Mouse (Mus musculus) lung, embryonic 16.5 days (tissue): ENCODE results near the gene Tmc6. TPM values are rescaled to one million over a fixed set of nuclear protein-coding genes. Genes with fewer than 3 reads are reported as not detected.
A peak's percentile ranks its signal among the peaks of the same experiment; 100 is the strongest.
"Not testable (repeated sequence)": the region's sequence is repeated elsewhere in the genome, so short reads cannot be mapped to it uniquely, and the experiment has no call there.

Experiments used
- ATAC-seq: fragments of 200-750 bp; cut with Nextera tagmentation; 2 replicates; pipeline ENCODE4 v1.8.0; 2017; ENCODE audit warnings: low read depth, mild to moderate bottlenecking, moderate library complexity
- H3K27ac ChIP-seq: fragments of 300-500 bp; sonication (generic); 2 replicates; pipeline ENCODE4 v1.5.1; 2014; ENCODE audit warnings: mild to moderate bottlenecking, control low read depth, low read length
- H3K27me3 ChIP-seq: fragments of 300-500 bp; sonication (generic); 2 replicates; pipeline ENCODE4 v1.6.1; 2014; ENCODE audit warnings: low read depth, low read length, mixed read lengths; ENCODE audit not compliant: control insufficient read depth, insufficient read depth
- H3K36me3 ChIP-seq: fragments of 300-500 bp; sonication (generic); 2 replicates; pipeline ENCODE4 v1.6.1; 2014; ENCODE audit warnings: low read length; ENCODE audit not compliant: control insufficient read depth, insufficient read depth
- H3K4me1 ChIP-seq: fragments of 300-500 bp; sonication (generic); replicated peaks from 2 replicates; pipeline ENCODE4 v1.6.1; 2014; ENCODE audit warnings: low read length, mixed read lengths; ENCODE audit not compliant: control insufficient read depth, insufficient read depth
- H3K4me2 ChIP-seq: fragments of 300-500 bp; sonication (generic); 2 replicates; pipeline ENCODE4 v1.6.1; 2014; ENCODE audit warnings: low read depth, low read length, control low read depth
- H3K4me3 ChIP-seq: fragments of 300-500 bp; sonication (generic); 2 replicates; pipeline ENCODE4 v1.5.1; 2014; ENCODE audit warnings: mild to moderate bottlenecking, low read length, control low read depth
- H3K9ac ChIP-seq: fragments of 300-500 bp; sonication (generic); 2 replicates; pipeline ENCODE4 v1.6.1; 2014; ENCODE audit warnings: low read length, control low read depth
- H3K9me3 ChIP-seq: fragments of 300-500 bp; sonication (generic); 2 replicates; pipeline ENCODE4 v1.6.1; 2016; ENCODE audit warnings: low read length; ENCODE audit not compliant: control insufficient read depth
- WGBS: fragments of 180-500 bp; shearing (Covaris S2); extraction: QIAGEN DNeasy Blood & Tissue Kit; methylation state at CpG from one replicate; pipeline ENCODE4 v1.1.7; 2014; 5-methylcytosine and 5-hydroxymethylcytosine counted together
- polyA plus RNA-seq: library from polyadenylated mRNA; unstranded; fragments of >200 nt; fragmentation: Nextera tagmentation; extraction: Ambion mirVana; gene quantifications from 2 replicates; pipeline ENCODE4 v1.2.1, GENCODE M21; 2015

Tmc6 gene
- polyA plus RNA-seq, 1 experiment from 2014 or later: 23.6 TPM

DNA sequence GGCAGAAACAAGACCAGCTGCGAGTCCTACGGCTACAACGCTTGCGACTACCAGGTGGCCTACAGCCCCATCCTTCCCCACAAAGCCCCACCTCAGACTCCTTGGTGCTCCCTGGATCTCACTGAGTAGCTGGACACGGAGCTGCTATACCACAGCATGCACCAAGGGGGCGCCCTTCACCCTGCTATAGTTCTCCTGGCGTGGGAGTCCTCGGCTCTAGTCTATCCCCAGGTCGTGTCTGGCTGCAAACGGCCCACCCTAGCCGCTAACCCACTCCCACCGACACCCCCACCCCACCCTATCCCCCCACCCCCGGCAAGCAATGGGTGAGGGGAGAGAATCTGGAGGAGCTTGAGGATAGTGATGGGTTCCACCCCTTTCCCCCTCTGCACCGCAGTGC is 8.3 kb upstream of the Tmc6 start:
- H3K9ac ChIP-seq: 0 out of 2 replicates have a peak overlapping the region, but pooled peaks have one; percentile 30
- H3K9me3 ChIP-seq: no peaks in the 10 kb centered on the region
- no peak overlapping the region for H3K27ac ChIP-seq
- peak; percentile 21; the same call in 1 of the 2 replicates for ATAC-seq
- H3K4me2 ChIP-seq: peak overlapping the region; percentile 56
- no peaks in the 10 kb centered on the region for H3K27me3 ChIP-seq
- no peaks in the 10 kb centered on the region for H3K36me3 ChIP-seq
- WGBS: 10% methylated on average over 14 of the region's 14 CpGs
- peaks cover 12% of the 10 kb centered on the region; the same call in 1 of the 2 replicates for H3K4me1 ChIP-seq
- H3K4me3 ChIP-seq: peak overlapping the region; percentile 21; the same call in 1 of the 2 replicates

DNA sequence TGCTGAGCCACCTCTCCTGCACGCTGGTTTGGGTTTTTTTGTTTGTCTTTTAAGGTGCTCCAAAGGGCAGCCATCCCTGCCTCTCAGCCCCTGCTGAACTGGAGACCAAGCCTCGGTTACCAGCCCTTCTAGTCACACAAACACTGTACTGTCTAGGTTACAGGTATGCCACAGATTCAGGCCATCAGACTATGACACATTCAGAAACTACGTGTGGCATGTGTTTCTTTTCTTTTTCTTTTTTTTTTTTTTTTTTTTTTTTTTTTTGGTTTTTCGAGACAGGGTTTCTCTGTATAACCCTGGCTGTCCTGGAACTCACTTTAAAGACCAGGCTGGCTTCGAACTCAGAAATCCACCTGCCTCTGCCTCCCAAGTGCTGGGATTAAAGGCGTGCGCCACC is 6.5 kb upstream of the Tmc6 start:
- H3K27ac ChIP-seq, H3K9me3 ChIP-seq, H3K4me3 ChIP-seq, H3K9ac ChIP-seq, H3K4me2 ChIP-seq, H3K27me3 ChIP-seq, ATAC-seq, H3K36me3 ChIP-seq: not testable (repeated sequence)
- peaks cover 13% of the 10 kb centered on the region; the same call in 1 of the 2 replicates for H3K4me1 ChIP-seq
- WGBS: 69% methylated on average over 6 of the region's 7 CpGs

DNA sequence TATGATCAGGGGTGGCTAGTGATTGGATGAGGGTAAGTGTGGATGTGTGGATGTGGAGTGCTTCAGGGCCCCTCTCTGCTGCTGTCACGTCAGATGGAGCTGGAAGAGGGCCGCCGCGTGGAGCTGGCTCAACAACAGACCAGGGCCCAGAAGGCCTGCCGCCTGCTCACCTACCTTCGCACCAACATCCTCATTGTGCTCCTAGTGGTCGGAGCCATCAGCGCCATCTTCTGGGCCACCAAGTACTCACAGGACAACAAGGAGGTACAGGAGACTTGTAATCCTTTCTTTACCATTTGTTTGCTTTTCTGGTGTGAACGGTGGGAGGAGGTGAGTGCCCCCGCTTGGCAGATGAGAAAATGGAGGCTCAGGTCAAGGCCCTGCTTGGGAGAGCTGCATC is 4.3 kb upstream of the Tmc6 start:
- no peaks in the 10 kb centered on the region for H3K36me3 ChIP-seq
- peaks cover 21% of the 10 kb centered on the region for H3K4me1 ChIP-seq
- no peak overlapping the region for H3K27ac ChIP-seq
- ATAC-seq: no peak
- H3K4me2 ChIP-seq: no peak overlapping the region
- WGBS: 10% methylated on average over 10 of the region's 10 CpGs
- H3K9ac ChIP-seq: no peak overlapping the region
- no peaks in the 10 kb centered on the region for H3K9me3 ChIP-seq
- H3K4me3 ChIP-seq: no peak overlapping the region
- no peaks in the 10 kb centered on the region; the same call in 1 of the 2 replicates for H3K27me3 ChIP-seq

DNA sequence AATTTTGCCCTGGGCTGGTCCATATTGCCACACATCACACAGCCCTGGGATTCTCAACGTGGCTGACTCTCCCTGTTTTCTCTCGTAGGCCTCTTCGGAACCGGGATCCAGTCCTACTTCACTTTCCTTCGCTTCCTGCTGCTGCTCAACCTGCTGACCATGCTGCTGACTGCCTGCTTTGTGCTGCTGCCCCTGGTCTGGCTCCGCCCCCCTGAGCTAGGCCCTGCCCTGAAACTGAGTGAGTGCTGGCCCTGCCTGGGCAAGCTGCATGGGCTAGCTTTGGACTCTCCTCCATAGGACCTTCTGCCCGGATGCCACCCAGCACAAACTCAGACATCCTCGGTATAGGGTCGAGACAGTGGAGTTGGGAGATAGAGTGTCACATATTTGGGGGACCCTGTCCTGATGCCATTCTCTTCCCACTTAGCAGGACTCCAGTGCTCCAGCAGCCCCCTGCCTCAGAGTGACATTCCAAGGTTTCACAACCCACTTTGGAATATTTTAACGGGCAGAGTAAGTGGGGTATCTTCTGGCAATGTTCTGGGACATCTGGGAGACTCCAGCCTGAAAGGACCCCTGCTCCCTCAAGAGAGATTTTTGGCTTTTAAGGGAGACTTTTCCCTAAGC is 1.8 kb upstream of the Tmc6 start:
- Histone ChIP-seq H3K27ac (no peak overlapping the region), H3K9ac (peak overlapping the region; percentile 8), H3K4me2 (peak overlapping the region; percentile 56), H3K27me3 (no peaks in the 10 kb centered on the region; the same call in 1 of the 2 replicates), H3K9me3 (no peaks in the 10 kb centered on the region), H3K36me3 (no peaks in the 10 kb centered on the region), H3K4me3 (peak overlapping the region; percentile 41), H3K4me1 (peaks cover 37% of the 10 kb centered on the region)
- 39% methylated on average over 10 of the region's 10 CpGs for WGBS
- no peak for ATAC-seq

DNA sequence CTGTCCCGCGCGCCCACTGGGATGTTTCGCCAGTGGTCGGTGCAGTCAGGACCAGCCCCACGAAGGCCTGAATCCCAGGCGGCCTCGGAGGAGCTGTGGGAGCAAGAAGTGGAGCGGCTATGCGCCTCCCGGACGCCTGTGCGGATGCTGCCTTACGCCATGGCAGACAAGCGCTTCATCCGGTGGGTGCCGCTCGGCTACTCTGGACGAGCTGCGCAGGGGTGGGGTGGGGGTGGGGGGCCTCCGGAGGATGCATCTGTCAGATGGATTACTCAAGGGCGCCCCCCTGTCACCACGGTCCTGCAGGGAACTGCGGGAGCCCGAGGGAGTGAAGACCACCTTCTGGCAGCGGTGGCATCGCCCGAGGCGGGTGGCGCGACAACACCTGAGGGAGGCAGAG is 1.1 kb upstream of the Tmc6 start:
- H3K36me3 ChIP-seq: no peaks in the 10 kb centered on the region
- H3K9me3 ChIP-seq: no peaks in the 10 kb centered on the region
- 5% methylated on average over 31 of the region's 31 CpGs for WGBS
- H3K27me3 ChIP-seq: no peaks in the 10 kb centered on the region; the same call in 1 of the 2 replicates
- peak overlapping the region; percentile 12 for H3K27ac ChIP-seq
- peaks cover 41% of the 10 kb centered on the region for H3K4me1 ChIP-seq
- peak; percentile 7; the same call in 1 of the 2 replicates for ATAC-seq
- H3K4me3 ChIP-seq: peak overlapping the region; percentile 41
- H3K9ac ChIP-seq: peak overlapping the region; percentile 8
- peak overlapping the region; percentile 56 for H3K4me2 ChIP-seq

DNA sequence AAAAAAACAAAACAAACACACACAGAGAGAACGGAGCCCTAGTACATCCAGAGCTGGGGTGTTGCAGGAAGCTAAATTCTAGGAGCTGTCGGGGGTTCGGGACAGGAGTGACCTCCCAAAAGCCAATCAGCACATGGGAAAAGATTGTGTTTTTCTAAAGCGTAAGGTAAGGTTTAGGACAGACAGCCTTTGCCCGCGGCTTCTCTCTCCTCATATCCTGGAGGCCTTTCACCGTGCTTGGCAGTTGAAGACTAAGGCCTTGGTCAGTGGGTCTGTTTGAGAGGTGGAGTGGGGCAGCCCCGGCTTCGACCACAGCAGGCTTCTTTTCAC is 672 bp upstream of the Tmc6 start:
- Histone ChIP-seq H3K4me3 (peak overlapping the region; percentile 41), H3K36me3 (no peaks in the 10 kb centered on the region), H3K4me1 (peaks cover 41% of the 10 kb centered on the region), H3K27me3 (no peaks in the 10 kb centered on the region; the same call in 1 of the 2 replicates), H3K27ac (peak overlapping the region; percentile 12), H3K9ac (peak overlapping the region; percentile 8), H3K9me3 (no peaks in the 10 kb centered on the region), H3K4me2 (peak overlapping the region; percentile 56)
- 46% methylated on average over 9 of the region's 9 CpGs for WGBS
- no peak for ATAC-seq

DNA sequence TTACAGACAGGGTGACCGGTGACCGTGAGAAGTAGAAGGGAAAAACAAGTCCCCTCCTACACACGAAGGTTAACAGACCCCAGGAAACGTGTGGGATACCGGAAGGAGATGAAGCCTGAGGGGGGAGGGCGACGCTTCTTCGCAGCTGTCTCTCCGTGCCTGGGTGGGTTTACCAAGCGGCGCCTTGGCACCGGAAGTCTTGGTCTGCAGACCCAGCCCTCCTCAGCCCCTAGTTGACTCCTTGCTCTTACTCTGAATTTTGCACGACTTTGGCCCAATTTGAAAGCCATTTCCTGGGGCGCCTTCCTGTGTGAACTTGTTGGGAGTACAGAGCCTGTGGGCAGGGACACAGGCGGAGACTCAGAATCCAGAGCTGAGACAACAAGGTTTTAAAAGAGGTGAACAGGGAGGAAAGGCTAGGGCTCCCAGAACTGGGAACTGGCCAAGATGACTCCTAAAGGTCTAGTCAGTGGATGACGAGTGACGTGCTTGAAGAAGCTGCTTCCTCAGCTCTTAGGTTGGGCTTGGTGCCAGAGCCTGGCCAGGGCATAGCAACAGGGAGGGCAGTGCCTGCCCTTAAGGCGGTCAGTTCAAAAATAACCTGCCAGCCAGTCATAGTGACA is 688 bp downstream of the Tmc6 start:
- H3K9me3 ChIP-seq: no peaks in the 10 kb centered on the region
- peak overlapping the region; percentile 97 for H3K27ac ChIP-seq
- H3K9ac ChIP-seq: peak overlapping the region; percentile 19
- peaks cover 41% of the 10 kb centered on the region for H3K4me1 ChIP-seq
- H3K27me3 ChIP-seq: no peaks in the 10 kb centered on the region; the same call in 1 of the 2 replicates
- peak overlapping the region; percentile 61 for H3K4me3 ChIP-seq
- WGBS: 14% methylated on average over 18 of the region's 18 CpGs
- peak overlapping the region; percentile 98 for H3K4me2 ChIP-seq
- H3K36me3 ChIP-seq: no peaks in the 10 kb centered on the region
- ATAC-seq: no peak

DNA sequence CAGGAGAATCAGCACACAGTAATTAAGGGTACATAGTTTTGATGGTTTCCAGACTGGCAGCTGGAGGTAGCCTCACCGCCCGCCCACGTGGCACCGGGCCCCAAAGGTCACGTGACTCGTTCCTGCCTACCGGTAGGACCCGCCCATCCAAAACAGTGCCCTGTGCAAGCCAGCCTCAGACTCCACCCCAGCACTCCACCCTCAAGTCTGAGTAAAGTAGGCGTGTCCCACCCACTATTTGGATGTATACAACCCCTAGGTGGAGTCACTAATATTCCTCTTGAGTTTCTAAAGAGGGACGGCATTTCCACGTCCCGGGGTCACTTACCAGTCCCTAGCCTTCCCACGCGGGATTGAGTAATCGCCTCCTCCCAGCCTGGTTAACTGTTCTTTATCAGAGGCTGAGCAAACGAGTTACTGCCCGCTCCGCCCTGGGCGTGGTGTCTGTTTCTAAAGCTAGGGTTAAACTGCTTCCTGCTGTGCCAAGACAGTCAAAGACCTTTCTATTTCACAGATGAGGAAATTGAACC is 1.4 kb downstream of the Tmc6 start:
- ATAC-seq: peak; percentile 75
- peak overlapping the region; percentile 77 for H3K9ac ChIP-seq
- no peaks in the 10 kb centered on the region for H3K36me3 ChIP-seq
- WGBS: 1% methylated on average over 19 of the region's 19 CpGs
- no peaks in the 10 kb centered on the region; the same call in 1 of the 2 replicates for H3K27me3 ChIP-seq
- peak overlapping the region; percentile 98 for H3K4me2 ChIP-seq
- H3K4me1 ChIP-seq: peaks cover 41% of the 10 kb centered on the region
- peak overlapping the region; percentile 97 for H3K27ac ChIP-seq
- no peaks in the 10 kb centered on the region for H3K9me3 ChIP-seq
- H3K4me3 ChIP-seq: peak overlapping the region; percentile 61

DNA sequence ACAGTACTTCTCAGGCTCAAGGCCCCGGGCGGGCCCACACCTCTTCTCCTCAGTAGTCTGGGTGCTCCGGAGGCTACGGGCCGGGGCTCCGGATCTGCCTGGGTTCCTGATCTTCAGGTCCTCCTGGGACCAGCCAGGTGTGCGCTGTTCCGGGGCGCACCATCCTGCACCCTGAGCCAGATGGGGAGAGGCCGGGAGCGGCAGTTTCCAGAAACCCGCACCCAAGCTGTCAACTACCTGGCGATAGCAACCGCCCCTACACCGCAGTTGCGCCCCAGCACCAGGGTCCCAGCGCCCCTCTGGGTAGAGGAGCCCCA is 1.8 kb downstream of the Tmc6 start:
- Histone ChIP-seq H3K27me3 (no peaks in the 10 kb centered on the region; the same call in 1 of the 2 replicates), H3K4me1 (peaks cover 41% of the 10 kb centered on the region), H3K9me3 (no peaks in the 10 kb centered on the region), H3K36me3 (no peaks in the 10 kb centered on the region), H3K9ac (peak overlapping the region; percentile 77), H3K27ac (peak overlapping the region; percentile 97), H3K4me2 (peak overlapping the region; percentile 98), H3K4me3 (peak overlapping the region; percentile 61)
- WGBS: under 1% methylated on average over 17 of the region's 17 CpGs
- ATAC-seq: peak; percentile 6; the same call in 1 of the 2 replicates
